Mouse (Mus musculus) embryonic fibroblast, embryonic 13.5 days (primary cell): ENCODE measurements around the gene Ctnnb1.

ENCODE experiments used
- CTCF ChIP-seq: IDR thresholded peaks from 2 replicates; pipeline ENCODE4 v1.5.1; 2011; ENCODE audit warnings: mild to moderate bottlenecking, control low read depth, low read length, moderate library complexity, borderline replicate concordance; ENCODE audit not compliant: insufficient read depth
- POLR2A ChIP-seq: IDR thresholded peaks from 2 replicates; pipeline ENCODE4 v1.6.1; 2011; ENCODE audit warnings: low read depth, mild to moderate bottlenecking, control low read depth, low read length, moderate library complexity

DNA sequence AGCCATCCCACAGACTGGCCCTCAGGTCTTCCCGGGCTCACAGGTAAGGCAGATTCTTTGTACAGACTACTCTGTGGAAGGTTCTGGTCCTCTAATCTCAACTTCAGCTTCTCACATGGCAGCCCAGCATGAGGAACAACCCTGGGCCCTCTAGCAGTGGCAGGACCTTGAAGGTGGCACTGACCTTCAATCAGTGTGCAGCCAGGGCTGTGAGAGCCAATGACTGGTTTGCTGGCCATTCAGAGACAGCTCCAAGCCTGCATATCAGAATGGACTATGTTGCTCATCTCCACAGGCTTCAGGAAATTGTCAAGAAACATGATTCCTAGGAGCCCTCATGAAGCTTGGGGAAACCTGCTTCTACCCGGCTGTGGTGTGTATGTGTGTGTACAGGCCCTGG is 45.2 kb downstream of the Ctnnb1 start:
- TF ChIP-seq CTCF (no peak), POLR2A (no peak)
